Mouse (Mus musculus) adrenal gland, adult 2 months (tissue): ENCODE measurements around the gene Golga7b. TPM values are rescaled to one million over a fixed set of nuclear protein-coding genes. Genes with fewer than 3 reads are reported as not detected.

Source experiments
- DNase-seq: peaks from one replicate; pipeline ENCODE4 v3.0.0; 2021
- microRNA-seq, 2 experiments: library from miRNA; unstranded; fragments of <30 nt; microRNA quantifications; one replicate each; pipeline ENCODE4 v1.2.0; 2021
- polyA plus RNA-seq: library from polyadenylated mRNA; depleted of rRNA; stranded (reverse); fragments of >200 nt; gene quantifications from 2 replicates; pipeline ENCODE4 v1.2.3, GENCODE M21; 2012; rRNA removed
- total RNA-seq, 2 experiments: library from RNA; stranded (reverse); gene quantifications; 2 replicates each; pipeline ENCODE4 v1.2.3; 2021

Gene Golga7b
- total and polyA plus RNA-seq, 3 experiments = 0.69 to 1.3 (median 1.1) TPM

- no peak for DNase-seq
Observed at GRCm38 (mm10) chr19:42303210-42303813, 55.9 kb downstream of the Golga7b start.

- DNase-seq = no peak
Observed at GRCm38 (mm10) chr19:42304506-42304905, 57.1 kb downstream of the Golga7b start.

GRCm38 (mm10) chr19:42305746-42306145 lies 58.4 kb downstream of the Golga7b start:
- DNase-seq = no peak

- DNase-seq = no peak
Observed at GRCm38 (mm10) chr19:42306202-42306601, 58.8 kb downstream of the Golga7b start.

- no peak for DNase-seq
Observed at GRCm38 (mm10) chr19:42307019-42307418, 59.6 kb downstream of the Golga7b start.

GRCm38 (mm10) chr19:42308931-42309330 lies 61.6 kb downstream of the Golga7b start:
- no peak for DNase-seq

GRCm38 (mm10) chr19:42311332-42311731 lies 64.0 kb downstream of the Golga7b start:
- DNase-seq = no peak

- no peak for DNase-seq
Observed at GRCm38 (mm10) chr19:42312191-42312590, 64.8 kb downstream of the Golga7b start.

GRCm38 (mm10) chr19:42315070-42315679 lies 67.8 kb downstream of the Golga7b start:
- DNase-seq = no peak

- DNase-seq = peak; percentile 77
Observed at GRCm38 (mm10) chr19:42315914-42316313, 68.5 kb downstream of the Golga7b start.

- peak; percentile 6 for DNase-seq
Observed at GRCm38 (mm10) chr19:42316525-42316924, 69.2 kb downstream of the Golga7b start.

GRCm38 (mm10) chr19:42316998-42317397 lies 69.6 kb downstream of the Golga7b start:
- DNase-seq = no peak

GRCm38 (mm10) chr19:42317648-42318425 lies 70.5 kb downstream of the Golga7b start:
- DNase-seq = no peak

Small RNA genes lying within 50 kb of the gene (microRNA-seq; reads per million reads assigned to microRNA genes)
- gene Gm26339 = 0 reads per million in 2 experiments
- gene Mir3085 = 0 reads per million in 2 experiments

Other genes starting within 250 kb of the Golga7b start
- gene Ankrd2, start 211.6 kb upstream of the Golga7b start, total RNA-seq = under 1 TPM; 0.35 to 0.61 TPM
- 0.16 and 0.27 TPM in 2 replicates for gene Ankrd2, start 211.6 kb upstream of the Golga7b start, polyA plus RNA-seq
- 1 to 10 TPM; 3.7 to 8.0 TPM for gene Hoga1, start 202.0 kb upstream of the Golga7b start, total RNA-seq
- 1.5 and 1.6 TPM in 2 replicates for gene Hoga1, start 202.0 kb upstream of the Golga7b start, polyA plus RNA-seq
- under 1 TPM; 0.55 to 0.75 TPM for gene 4933411K16Rik, start 195.3 kb upstream of the Golga7b start, total RNA-seq
- gene 4933411K16Rik, start 195.3 kb upstream of the Golga7b start, polyA plus RNA-seq = 0.09 and 0.12 TPM in 2 replicates
- 10 to 100 TPM in 1 of 2 experiments, 1 to 10 TPM in 1; 7.5 to 15.5 TPM for gene Morn4, start 161.2 kb upstream of the Golga7b start, total RNA-seq
- gene Morn4, start 161.2 kb upstream of the Golga7b start, polyA plus RNA-seq = 10.6 and 13.0 TPM in 2 replicates
- 10 to 100 TPM; 62.3 to 69.9 TPM for gene Pi4k2a, start 157.1 kb upstream of the Golga7b start, total RNA-seq
- gene Pi4k2a, start 157.1 kb upstream of the Golga7b start, polyA plus RNA-seq = 43.7 and 44.5 TPM in 2 replicates
- gene Avpi1, start 118.5 kb upstream of the Golga7b start, total RNA-seq = 100 to 1,000 TPM in 1 of 2 experiments, 10 to 100 TPM in 1; 78.6 to 101 TPM
- gene Avpi1, start 118.5 kb upstream of the Golga7b start, polyA plus RNA-seq = 82.3 and 112 TPM in 2 replicates
- gene Marveld1, start 100.2 kb upstream of the Golga7b start, total RNA-seq = 10 to 100 TPM; 30.0 to 56.7 TPM
- 76.2 and 87.1 TPM in 2 replicates for gene Marveld1, start 100.2 kb upstream of the Golga7b start, polyA plus RNA-seq
- gene Zfyve27, start 83.6 kb upstream of the Golga7b start, total RNA-seq = 10 to 100 TPM; 43.6 to 47.9 TPM
- 37.6 and 49.2 TPM in 2 replicates for gene Zfyve27, start 83.6 kb upstream of the Golga7b start, polyA plus RNA-seq
- 1 to 10 TPM; 2.7 to 3.9 TPM for gene Sfrp5, start 45.3 kb upstream of the Golga7b start, total RNA-seq
- 11.5 and 22.6 TPM in 2 replicates for gene Sfrp5, start 45.3 kb upstream of the Golga7b start, polyA plus RNA-seq
- gene Crtac1, start 184.2 kb downstream of the Golga7b start, total RNA-seq = under 1 TPM; 0.23 to 0.73 TPM
- 0.43 and 0.60 TPM in 2 replicates for gene Crtac1, start 184.2 kb downstream of the Golga7b start, polyA plus RNA-seq